Mouse (Mus musculus) 3134 (cell line): Measurements from ENCODE around the gene 4930432K21Rik.

Experiments used
- DNase-seq: peaks from one replicate; pipeline ENCODE4 v3.0.0-alpha.2; 2011; ENCODE audit warnings: low spot score; ENCODE audit not compliant: insufficient read length; ENCODE audit errors: extremely low read depth

The 4930432K21Rik gene

DNA sequence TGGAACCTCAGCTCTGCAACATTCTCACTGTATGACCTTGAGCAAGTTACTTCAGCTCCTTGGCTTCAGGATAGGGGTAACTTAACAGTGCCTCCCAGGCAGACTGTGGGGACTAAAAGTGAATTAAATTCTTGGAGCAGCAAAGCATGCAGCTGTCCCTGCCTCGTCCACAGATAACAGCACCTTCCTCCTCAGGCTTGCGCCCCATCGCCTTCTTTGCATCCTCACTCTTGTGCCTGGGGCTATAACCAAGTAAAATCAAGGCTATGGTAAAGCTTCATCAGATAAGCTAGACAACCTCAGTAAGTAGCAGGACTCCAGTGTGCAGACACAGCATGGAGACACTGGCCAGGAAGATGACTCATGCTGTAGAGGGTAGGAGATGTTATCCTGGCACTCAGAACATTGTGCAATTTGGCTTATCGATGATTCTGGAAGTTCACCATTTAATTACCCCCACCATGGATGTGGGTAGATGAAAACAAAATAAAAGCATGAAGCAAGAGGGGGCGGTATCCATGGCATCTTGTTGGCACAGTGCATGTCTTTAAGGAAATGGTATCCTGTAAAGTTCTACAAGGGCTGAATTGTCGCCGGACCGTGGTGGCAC lies 3.1 kb upstream of the 4930432K21Rik start:
- DNase-seq = no peak

GRCm38 (mm10) chr8:84147324-84147766 lies 480 bp upstream of the 4930432K21Rik start:
- DNase-seq = no peak

- DNase-seq = no peak
These were observed 666 bp downstream of the 4930432K21Rik start for GRCm38 (mm10) chr8:84148531-84148850.

- DNase-seq = no peak
These were observed 1.4 kb downstream of the 4930432K21Rik start for GRCm38 (mm10) chr8:84149181-84149580.

DNA sequence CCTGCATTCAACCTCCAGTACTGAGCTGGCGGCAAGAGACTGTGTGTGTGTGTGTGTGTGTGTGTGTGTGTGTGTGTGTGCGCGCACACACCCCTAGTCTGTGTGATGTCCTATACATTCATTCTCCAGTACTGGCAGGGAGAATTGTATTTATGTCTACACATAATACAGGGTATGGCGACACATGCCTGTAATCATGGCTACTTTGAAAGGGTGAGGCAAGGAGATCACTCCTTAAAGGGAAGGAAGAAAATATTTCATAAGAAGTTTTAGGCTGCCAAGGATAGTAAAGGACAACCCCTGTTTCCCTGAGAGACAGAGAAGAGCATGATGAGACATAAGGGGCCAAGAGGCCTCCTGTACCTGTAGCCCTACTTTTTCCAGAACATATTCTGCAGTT lies 9.8 kb downstream of the 4930432K21Rik start:
- DNase-seq = no peak

GRCm38 (mm10) chr8:84167696-84168095 lies 19.9 kb downstream of the 4930432K21Rik start:
- no peak for DNase-seq

- no peak for DNase-seq
These were observed 22.3 kb downstream of the 4930432K21Rik start for GRCm38 (mm10) chr8:84170096-84170495.

- no peak for DNase-seq
These were observed 26.0 kb downstream of the 4930432K21Rik start for GRCm38 (mm10) chr8:84173861-84174260.

- no peak for DNase-seq
These were observed 28.7 kb downstream of the 4930432K21Rik start for GRCm38 (mm10) chr8:84176560-84176959.

- no peak for DNase-seq
These were observed 29.6 kb downstream of the 4930432K21Rik start for GRCm38 (mm10) chr8:84177405-84177804.

DNA sequence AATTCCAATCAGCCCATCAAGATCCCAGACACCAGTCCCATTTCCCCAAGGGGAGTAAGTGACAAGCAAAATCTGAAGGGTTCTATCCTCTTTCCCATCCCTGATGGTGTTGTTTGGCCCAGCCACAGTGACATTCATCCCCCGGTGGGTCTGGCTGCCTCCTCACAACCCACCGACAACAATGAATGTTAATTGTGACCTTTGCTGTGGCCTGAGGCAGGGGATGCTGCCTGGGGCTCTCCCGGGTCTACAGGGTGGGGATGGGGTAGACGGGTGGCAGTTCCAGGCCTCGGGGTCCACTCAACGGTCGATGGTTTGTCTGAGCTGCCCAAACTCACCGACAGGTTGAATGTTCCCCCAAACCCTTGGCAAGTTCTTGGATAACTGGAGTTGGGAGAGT lies 30.8 kb downstream of the 4930432K21Rik start:
- DNase-seq = no peak

DNA sequence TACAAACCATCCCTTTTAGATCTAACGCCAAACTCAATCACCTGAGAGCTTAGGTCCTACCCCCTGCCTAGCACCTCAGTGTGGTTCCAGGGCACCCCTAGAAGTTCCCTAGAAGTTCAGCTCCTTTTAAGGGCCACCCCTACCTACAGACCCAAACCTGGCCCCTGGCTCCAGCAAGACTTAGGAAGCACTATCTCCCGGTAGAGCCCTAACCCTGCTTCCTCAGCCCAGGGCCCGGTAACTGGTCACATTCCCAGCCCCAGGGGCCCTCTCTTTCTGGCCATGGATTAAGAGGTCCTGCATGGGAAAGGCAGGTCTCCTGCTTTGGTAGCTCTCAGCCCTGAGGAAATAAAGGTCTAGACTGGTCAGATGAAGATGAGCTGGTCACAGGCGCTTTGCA lies 32.1 kb downstream of the 4930432K21Rik start:
- no peak for DNase-seq

- no peak for DNase-seq
These were observed 32.8 kb downstream of the 4930432K21Rik start for GRCm38 (mm10) chr8:84180530-84181190.

DNA sequence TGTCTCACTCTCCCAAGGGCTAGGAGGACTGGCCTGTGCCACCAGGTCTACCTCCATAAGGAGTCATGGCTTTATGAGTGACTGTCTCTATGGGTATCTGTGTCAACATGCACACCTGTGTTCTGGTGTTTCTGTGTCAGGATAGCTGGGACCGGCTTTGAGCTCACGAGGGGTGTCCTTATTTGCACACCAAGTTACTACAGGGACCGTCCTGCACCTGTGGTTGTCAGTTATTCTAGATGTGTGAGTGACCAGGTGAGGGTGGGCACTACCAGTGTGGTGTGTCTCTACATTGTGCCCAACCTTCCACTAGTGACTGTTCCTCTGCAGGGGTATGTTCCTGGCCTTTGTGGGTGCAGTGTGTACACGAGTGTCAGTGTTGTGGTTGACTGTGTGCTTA lies 35.0 kb downstream of the 4930432K21Rik start:
- DNase-seq = no peak

- DNase-seq = peak; percentile 57
These were observed 35.6 kb downstream of the 4930432K21Rik start for GRCm38 (mm10) chr8:84183261-84184084.

DNA sequence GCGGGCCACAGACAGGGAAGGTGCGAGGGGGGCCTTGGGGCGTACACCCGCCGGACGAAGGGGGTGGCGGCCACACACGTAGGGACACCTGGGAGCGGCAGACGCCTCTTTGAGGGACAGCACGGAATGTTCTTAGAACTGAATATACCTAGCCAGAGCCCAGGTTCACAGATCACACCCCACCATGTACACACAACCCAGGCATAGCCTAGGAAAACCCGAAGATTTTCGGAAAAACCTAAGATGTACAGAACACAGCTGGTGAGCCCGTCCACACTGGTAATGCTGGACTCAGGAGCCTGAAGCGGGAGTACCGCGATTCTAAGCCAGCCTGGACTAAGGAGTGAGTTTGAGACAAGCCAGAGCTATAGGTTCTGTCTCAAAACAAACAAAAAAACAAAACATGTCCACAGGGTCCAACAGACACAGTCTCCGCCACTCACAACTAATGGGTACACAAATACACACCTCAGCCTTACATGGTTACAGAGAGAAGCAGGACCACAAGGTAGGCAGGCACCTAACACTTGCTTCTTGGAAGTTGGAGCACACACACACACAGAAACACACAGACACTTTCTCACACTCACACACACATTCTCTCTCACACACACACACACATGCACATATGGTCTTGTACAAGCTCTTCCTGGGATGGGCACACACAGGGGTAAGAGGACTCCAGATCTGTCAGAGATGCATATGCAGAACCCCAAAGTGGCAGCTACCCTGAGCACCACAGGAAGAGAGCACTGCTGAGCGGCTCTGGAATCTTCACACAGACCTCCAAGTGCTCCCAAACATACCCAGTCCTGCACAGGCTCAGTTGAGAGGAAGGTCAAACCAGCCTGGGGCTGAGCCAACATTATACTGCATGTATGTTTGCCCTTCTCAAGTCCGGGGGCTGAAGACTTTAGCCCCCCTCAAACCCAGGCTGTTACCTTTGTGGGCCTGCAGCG lies 36.5 kb downstream of the 4930432K21Rik start:
- DNase-seq = no peak

- DNase-seq = no peak
These were observed 37.3 kb downstream of the 4930432K21Rik start, which contains the start of gene Nanos3 for GRCm38 (mm10) chr8:84185117-84185516. Gene Nanos3 (minus strand): TSS chr8:84185217.

GRCm38 (mm10) chr8:84186547-84186946 lies 38.7 kb downstream of the 4930432K21Rik start:
- DNase-seq = peak; percentile 62

DNA sequence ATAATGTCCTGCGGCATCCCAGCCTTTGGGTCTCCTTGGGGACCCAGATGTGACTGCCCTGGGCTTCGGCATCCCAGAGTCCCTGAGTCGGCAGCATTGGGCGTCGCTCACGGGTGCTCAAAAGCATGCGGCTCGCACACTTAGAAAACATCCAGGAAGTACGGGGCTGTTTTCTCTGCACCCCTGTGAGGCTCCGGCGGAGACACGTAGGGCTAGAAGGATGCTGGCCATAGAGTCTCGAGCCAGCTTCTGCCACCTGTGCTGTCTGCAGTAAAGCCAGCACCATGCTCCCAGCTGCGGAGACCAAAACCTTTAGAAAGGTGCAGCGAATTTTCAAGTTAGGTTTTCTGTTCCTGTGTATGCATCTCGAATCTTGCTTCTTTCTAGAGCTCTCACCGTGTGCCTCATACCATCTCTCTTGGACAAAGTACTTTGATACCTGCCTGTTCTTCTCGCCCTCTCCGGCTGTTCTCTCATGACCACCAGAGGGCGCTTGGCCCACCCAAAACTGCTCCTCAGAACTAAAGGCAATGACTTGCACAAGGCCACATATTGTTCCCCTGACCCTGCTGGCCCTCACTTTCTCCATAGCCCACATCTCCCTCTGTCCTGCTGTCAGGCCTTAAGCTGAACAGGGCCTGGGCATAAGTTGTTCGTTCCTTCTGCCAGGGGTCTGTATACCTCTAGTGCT lies 39.4 kb downstream of the 4930432K21Rik start:
- DNase-seq = peak; percentile 61

GRCm38 (mm10) chr8:84188671-84189070 lies 40.8 kb downstream of the 4930432K21Rik start:
- DNase-seq = no peak
